Mouse (Mus musculus) G1E (cell line): Measurements from ENCODE around the gene Egfem1. TPM values are rescaled to one million over a fixed set of nuclear protein-coding genes. Genes with fewer than 3 reads are reported as not detected.

Experiments used
- ATAC-seq: 2 replicates; pipeline ENCODE4 v1.8.0; 2016; ENCODE audit warnings: mild to moderate bottlenecking; ENCODE audit not compliant: insufficient number of reproducible peaks, poor library complexity, low FRiP score, severe bottlenecking; ENCODE audit errors: extremely low read depth
- DNase-seq: peaks from one replicate; pipeline ENCODE4 v3.0.0; 2012; ENCODE audit warnings: low spot score
- H3K27me3 ChIP-seq: 2 replicates; pipeline ENCODE4 v1.6.1; 2012; ENCODE audit warnings: mild to moderate bottlenecking, low read length, inconsistent platforms; ENCODE audit not compliant: insufficient read depth
- H3K36me3 ChIP-seq: replicated peaks from 2 replicates; pipeline ENCODE3; 2012; ENCODE audit warnings: mild to moderate bottlenecking, inconsistent platforms
- H3K4me1 ChIP-seq: 2 replicates; pipeline ENCODE4 v1.6.1; 2012; ENCODE audit warnings: low read depth, low read length, inconsistent platforms, mixed read lengths; ENCODE audit not compliant: insufficient read depth
- H3K4me3 ChIP-seq: 2 replicates; pipeline ENCODE4 v1.5.1; 2012; ENCODE audit warnings: low read depth, mild to moderate bottlenecking, inconsistent platforms, low read length, moderate library complexity, mixed read lengths
- H3K9me3 ChIP-seq: replicated peaks from 2 replicates; pipeline ENCODE4 v1.6.1; 2012; ENCODE audit warnings: inconsistent platforms
- CTCF ChIP-seq: IDR thresholded peaks from 2 replicates; pipeline ENCODE4 v1.5.1; 2012; ENCODE audit warnings: low read depth, low read length, inconsistent platforms, mixed read lengths
- GATA1 ChIP-seq: IDR thresholded peaks from 2 replicates; pipeline ENCODE4 v1.6.1; 2012; ENCODE audit warnings: borderline replicate concordance, low read length, inconsistent platforms, mixed read lengths
- GATA2 ChIP-seq: IDR thresholded peaks from 2 replicates; pipeline ENCODE4 v1.6.1; 2012; ENCODE audit warnings: low read depth, low read length, inconsistent platforms, borderline replicate concordance
- POLR2AphosphoS5 ChIP-seq: IDR thresholded peaks from 2 replicates; pipeline ENCODE4 v1.6.1; 2012; ENCODE audit warnings: low read depth, low read length, inconsistent platforms; ENCODE audit not compliant: insufficient replicate concordance
- TAL1 ChIP-seq: conservative IDR thresholded peaks from 2 replicates; pipeline ENCODE4 v1.6.1; 2012; ENCODE audit warnings: low read depth, low read length, inconsistent platforms, mixed read lengths
- polyA plus RNA-seq: library from polyadenylated mRNA; stranded (reverse); fragments of >175 nt; gene quantifications from 2 replicates; pipeline ENCODE4 v1.2.3, GENCODE M21; 2012
- total RNA-seq, 2 experiments: library from RNA; stranded (forward) in 1 of 2; stranded (reverse) in 1 of 2; fragments of 200-1000 nt in 1 of 2; fragments of >200 nt in 1 of 2; fragmentation: Nextera tagmentation in 1 of 2; gene quantifications; 2 replicates each; pipeline ENCODE4 v1.2.3; 2014 to 2017

Egfem1 gene
- total and polyA plus RNA-seq, 3 experiments = 0.22 TPM; not detected in 2

GRCm38 (mm10) chr3:29689367-29690285 is 607.8 kb downstream of the Egfem1 start:
- no peaks in the 10 kb centered on the region for H3K27me3 ChIP-seq
- DNase-seq (no peak), ATAC-seq (no peak)
- no peaks in the 10 kb centered on the region for H3K9me3 ChIP-seq
- H3K36me3 ChIP-seq = no peaks in the 10 kb centered on the region
- TF ChIP-seq CTCF (no peak), GATA2 (no peak), GATA1 (no peak), POLR2AphosphoS5 (no peak), TAL1 (no peak)
- no peaks in the 10 kb centered on the region for H3K4me1 ChIP-seq
- H3K4me3 ChIP-seq = no peak overlapping the region

- TF ChIP-seq GATA1 (no peak), POLR2AphosphoS5 (no peak), CTCF (no peak), GATA2 (no peak), TAL1 (no peak)
- H3K4me1 ChIP-seq = no peaks in the 10 kb centered on the region
- no peaks in the 10 kb centered on the region for H3K27me3 ChIP-seq
- no peaks in the 10 kb centered on the region for H3K9me3 ChIP-seq
- H3K36me3 ChIP-seq = no peaks in the 10 kb centered on the region
- ATAC-seq (no peak), DNase-seq (no peak)
- H3K4me3 ChIP-seq = no peak overlapping the region
Measured at GRCm38 (mm10) chr3:29701126-29701525, 619.3 kb downstream of the Egfem1 start.

GRCm38 (mm10) chr3:29706816-29707215 is 625.0 kb downstream of the Egfem1 start:
- ATAC-seq (no peak), DNase-seq (no peak)
- Histone ChIP-seq H3K4me1 (no peaks in the 10 kb centered on the region), H3K4me3 (no peak overlapping the region), H3K9me3 (no peaks in the 10 kb centered on the region), H3K36me3 (no peaks in the 10 kb centered on the region), H3K27me3 (no peaks in the 10 kb centered on the region)
- TF ChIP-seq TAL1 (no peak), GATA2 (no peak), GATA1 (no peak), POLR2AphosphoS5 (no peak), CTCF (no peak)

- H3K27me3 ChIP-seq = no peaks in the 10 kb centered on the region
- no peaks in the 10 kb centered on the region for H3K36me3 ChIP-seq
- H3K4me3 ChIP-seq = no peak overlapping the region
- H3K4me1 ChIP-seq = no peaks in the 10 kb centered on the region
- no peak for ATAC-seq
- H3K9me3 ChIP-seq = no peaks in the 10 kb centered on the region
- TF ChIP-seq GATA2 (no peak), TAL1 (no peak), CTCF (no peak), POLR2AphosphoS5 (no peak)
- DNase-seq = no peak
Measured at GRCm38 (mm10) chr3:29707467-29707866, 625.6 kb downstream of the Egfem1 start.

- H3K9me3 ChIP-seq = no peaks in the 10 kb centered on the region
- H3K36me3 ChIP-seq = no peaks in the 10 kb centered on the region
- TF ChIP-seq GATA1 (no peak), TAL1 (no peak), POLR2AphosphoS5 (no peak), GATA2 (no peak), CTCF (no peak)
- DNase-seq (no peak), ATAC-seq (no peak)
- H3K27me3 ChIP-seq = no peaks in the 10 kb centered on the region
- H3K4me3 ChIP-seq = no peak overlapping the region
- no peaks in the 10 kb centered on the region for H3K4me1 ChIP-seq
Measured at GRCm38 (mm10) chr3:29726376-29726967, 644.6 kb downstream of the Egfem1 start.

GRCm38 (mm10) chr3:29730062-29730760 is 648.4 kb downstream of the Egfem1 start:
- DNase-seq (no peak), ATAC-seq (no peak)
- H3K4me1 ChIP-seq = no peaks in the 10 kb centered on the region
- H3K9me3 ChIP-seq = no peaks in the 10 kb centered on the region
- TF ChIP-seq CTCF (no peak), POLR2AphosphoS5 (no peak), TAL1 (no peak), GATA1 (no peak), GATA2 (no peak)
- H3K36me3 ChIP-seq = no peaks in the 10 kb centered on the region
- no peak overlapping the region for H3K4me3 ChIP-seq
- no peaks in the 10 kb centered on the region for H3K27me3 ChIP-seq
